Mouse (Mus musculus): Measurements from ENCODE around the gene Rxfp4. TPM values are rescaled to one million over a fixed set of nuclear protein-coding genes. Genes with fewer than 3 reads are reported as not detected.

Gene Rxfp4
- polyA plus RNA-seq, 1 experiment: 0.12 TPM

- WGBS: 63% methylated on average over 12 of the region's 12 CpGs
- DNase-seq (ENCODE audit: low read depth, low spot score): no peak
Observed at GRCm38 (mm10) chr3:88631921-88632587, 20.9 kb downstream of the Rxfp4 start.

GRCm38 (mm10) chr3:88630849-88631341, 22.0 kb downstream of the Rxfp4 start:
- WGBS: 72% methylated on average over 6 of the region's 6 CpGs
- DNase-seq (ENCODE audit: low read depth, low spot score): no peak

GRCm38 (mm10) chr3:88630018-88630417, 22.9 kb downstream of the Rxfp4 start:
- WGBS: 88% methylated on average over 9 of the region's 9 CpGs

GRCm38 (mm10) chr3:88629244-88629643, 23.7 kb downstream of the Rxfp4 start:
- WGBS: 75% methylated on average over 13 of the region's 13 CpGs
- DNase-seq (ENCODE audit: low read depth, low spot score): no peak

More at GRCm38 (mm10) chr3:88630018-88630417, 22.9 kb downstream of the Rxfp4 start:
- DNase-seq (ENCODE audit: low read depth, low spot score): no peak

- WGBS: 53% methylated on average over 4 of the region's 4 CpGs
Observed at GRCm38 (mm10) chr3:88628766-88629165, 24.2 kb downstream of the Rxfp4 start.

GRCm38 (mm10) chr3:88627535-88627934, 25.4 kb downstream of the Rxfp4 start:
- WGBS: 81% methylated on average over 2 of the region's 2 CpGs
- DNase-seq (ENCODE audit: low read depth, low spot score): no peak

More at GRCm38 (mm10) chr3:88628766-88629165, 24.2 kb downstream of the Rxfp4 start:
- no peak for DNase-seq (ENCODE audit: low read depth, low spot score)

- WGBS: 69% methylated on average over 4 of the region's 4 CpGs
- no peak for DNase-seq (ENCODE audit: low read depth, low spot score)
Observed at GRCm38 (mm10) chr3:88627114-88627513, 25.8 kb downstream of the Rxfp4 start.

GRCm38 (mm10) chr3:88626316-88626715, 26.6 kb downstream of the Rxfp4 start:
- no peak for DNase-seq (ENCODE audit: low read depth, low spot score)
- 74% methylated on average over 7 of the region's 7 CpGs for WGBS

GRCm38 (mm10) chr3:88625531-88625930, 27.4 kb downstream of the Rxfp4 start:
- no peak for DNase-seq (ENCODE audit: low read depth, low spot score)
- WGBS: 84% methylated on average over 7 of the region's 7 CpGs

GRCm38 (mm10) chr3:88624951-88625350, 28.0 kb downstream of the Rxfp4 start:
- WGBS: 29% methylated on average over 2 of the region's 2 CpGs
- DNase-seq (ENCODE audit: low read depth, low spot score): no peak

- DNase-seq (ENCODE audit: low read depth, low spot score): no peak
- WGBS: 3% methylated on average over 4 of the region's 4 CpGs
Observed at GRCm38 (mm10) chr3:88624324-88624723, 28.6 kb downstream of the Rxfp4 start.

- WGBS: 35% methylated on average over 15 of the region's 15 CpGs
- DNase-seq (ENCODE audit: low read depth, low spot score): no peak
Observed at GRCm38 (mm10) chr3:88623346-88624135, 29.4 kb downstream of the Rxfp4 start.

GRCm38 (mm10) chr3:88622941-88623345, 30.0 kb downstream of the Rxfp4 start:
- no peak for DNase-seq (ENCODE audit: low read depth, low spot score)

GRCm38 (mm10) chr3:88622113-88622940, 30.6 kb downstream of the Rxfp4 start:
- WGBS: 16% methylated on average over 24 of the region's 24 CpGs
- DNase-seq (ENCODE audit: low read depth, low spot score): no peak

More at GRCm38 (mm10) chr3:88622941-88623345, 30.0 kb downstream of the Rxfp4 start:
- WGBS: 34% methylated on average over 6 of the region's 6 CpGs

GRCm38 (mm10) chr3:88621537-88622112, 31.3 kb downstream of the Rxfp4 start:
- DNase-seq (ENCODE audit: low read depth, low spot score): no peak
- WGBS: 2% methylated on average over 36 of the region's 36 CpGs

- no peak for DNase-seq (ENCODE audit: low read depth, low spot score)
- under 1% methylated on average over 64 of the region's 64 CpGs for WGBS
Observed at GRCm38 (mm10) chr3:88620992-88621536, 31.9 kb downstream of the Rxfp4 start.

GRCm38 (mm10) chr3:88620146-88620991, 32.6 kb downstream of the Rxfp4 start:
- no peak for DNase-seq (ENCODE audit: low read depth, low spot score)
- WGBS: 17% methylated on average over 15 of the region's 15 CpGs
